Comparison of ENCODE assay signal across 9 mouse cellular contexts in the genomic region with DNA sequence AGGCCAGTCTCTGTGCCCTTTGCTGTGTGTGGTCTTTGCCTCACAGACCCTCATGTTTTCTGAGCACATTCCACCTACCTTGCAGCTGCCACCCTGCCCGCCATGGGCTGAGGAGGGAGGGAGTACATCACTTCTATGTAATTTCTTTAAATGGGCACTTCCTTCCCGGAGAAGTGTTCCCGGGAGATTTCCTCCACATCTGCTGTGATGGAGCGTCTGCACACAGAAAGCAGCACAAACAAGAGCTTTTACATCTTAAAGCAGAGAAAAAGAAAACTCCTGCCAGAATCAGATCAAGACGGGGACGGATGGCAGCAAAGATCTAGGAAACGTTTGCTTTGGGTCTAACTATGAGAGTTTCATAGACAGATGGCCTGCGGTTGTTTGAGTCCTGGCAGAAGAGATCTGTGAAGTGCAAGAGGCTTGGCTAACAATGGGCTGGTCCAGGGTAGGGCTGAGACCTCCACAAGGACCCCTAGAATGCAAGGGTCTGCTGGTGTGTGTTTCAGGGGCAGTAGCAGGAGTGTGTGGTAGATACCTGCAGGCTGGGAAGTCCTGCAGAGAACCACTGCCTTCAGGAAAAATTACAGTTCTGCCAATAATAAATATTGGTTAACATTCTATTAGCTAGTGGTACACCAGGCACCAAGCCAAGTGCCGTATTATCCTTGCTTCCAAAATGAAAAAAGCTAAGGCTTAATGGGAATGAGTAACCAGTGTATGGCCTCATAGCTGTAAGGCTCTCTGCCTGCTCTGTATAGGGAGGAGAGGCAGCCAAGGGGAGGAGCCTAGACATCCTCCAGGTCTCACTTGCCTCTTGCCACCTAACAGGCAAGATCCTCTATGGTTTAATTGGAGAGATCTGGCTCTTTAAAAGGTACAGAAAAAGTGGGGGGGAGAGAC. TPM values are rescaled to one million over a fixed set of nuclear protein-coding genes. Genes with fewer than 3 reads are reported as not detected.
A peak's percentile ranks its signal among the peaks of the same experiment; 100 is the strongest.
DNase-seq lines count a peak whose midpoint lies in the region; ATAC-seq lines count a peak whose summit lies in the region.
"Had no signal": no experiment of that assay in that cellular context is flagged by ENCODE, and none has a peak within 500 bp of the region (broad histone marks: within the 10 kb centered on the region; RNA-seq: fewer than 3 reads in every experiment).

No protein-coding gene starts in this region.

- WGBS in midbrain, embryonic 14.5 days = 59% methylated on average over 9 of the region's 9 CpGs
- WGBS in midbrain, embryonic 11.5 days = 73% methylated on average over 9 of the region's 9 CpGs

- ATAC-seq in midbrain, embryonic 14.5 days (ENCODE audit: low FRiP score, low TSS enrichment) = no peak
- ATAC-seq in midbrain, embryonic 11.5 days (ENCODE audit: low FRiP score) = no peak

- intact Hi-C loops in left cerebral cortex, postnatal 36 days (cut with DNase I) = no loop called here

- peak; percentile 41 for DNase-seq in midbrain, embryonic 14.5 days
- DNase-seq in midbrain, embryonic 11.5 days (ENCODE audit: low spot score, missing footprints) = no peak
- peak; percentile 65 to 74 for DNase-seq in cerebellum, postnatal 36 days
- DNase-seq in left cerebral cortex, postnatal 36 days (ENCODE audit: low spot score in 2 of 2) = peak; percentile 42 to 53
- peak; percentile 77 for DNase-seq in telencephalon, adult 2 months (ENCODE audit: low read depth, low spot score)
- DNase-seq in thymus, adult 18-20 months = no peak
- no peak for DNase-seq in urinary bladder, postnatal 14 days (ENCODE audit: low spot score)

- H3K27me3 ChIP-seq in midbrain, embryonic 14.5 days (ENCODE audit: control insufficient read depth, insufficient read depth, low read length) = no peaks in the 10 kb centered on the region
- no peaks in the 10 kb centered on the region for H3K27me3 ChIP-seq in midbrain, embryonic 11.5 days (ENCODE audit: control insufficient read depth, insufficient read depth, low read length)

- H3K4me1 ChIP-seq in midbrain, embryonic 14.5 days (ENCODE audit: control insufficient read depth, insufficient read depth, low read length) = no peaks in the 10 kb centered on the region
- H3K4me1 ChIP-seq in midbrain, embryonic 11.5 days (ENCODE audit: control insufficient read depth, insufficient read depth, low read length) = no peaks in the 10 kb centered on the region

- no peaks in the 10 kb centered on the region for H3K36me3 ChIP-seq in midbrain, embryonic 14.5 days (ENCODE audit: control insufficient read depth, insufficient read depth, low read length)
- H3K36me3 ChIP-seq in midbrain, embryonic 11.5 days (ENCODE audit: control insufficient read depth, insufficient read depth, low read length) = no peaks in the 10 kb centered on the region
- H3K36me3 ChIP-seq: G1E had no signal

- H3K4me3 ChIP-seq in midbrain, embryonic 14.5 days (replicated peaks; ENCODE audit: low read depth, low read length) = no peak overlapping the region
- no peak overlapping the region for H3K4me3 ChIP-seq in midbrain, embryonic 11.5 days (ENCODE audit: low read depth, low read length)

- no peak overlapping the region for H3K9ac ChIP-seq in midbrain, embryonic 14.5 days (replicated peaks; ENCODE audit: low read length)
- H3K9ac ChIP-seq in midbrain, embryonic 11.5 days (ENCODE audit: low read length) = no peak overlapping the region

- H3K9me3 ChIP-seq in midbrain, embryonic 14.5 days (ENCODE audit: control insufficient read depth, low read length) = no peaks in the 10 kb centered on the region
- H3K9me3 ChIP-seq in midbrain, embryonic 11.5 days (ENCODE audit: control insufficient read depth, low read length) = no peaks in the 10 kb centered on the region
- H3K9me3 ChIP-seq: G1E had no signal

- H3K27ac ChIP-seq in midbrain, embryonic 14.5 days (replicated peaks; ENCODE audit: low read depth, low read length) = no peak overlapping the region
- no peak overlapping the region for H3K27ac ChIP-seq in midbrain, embryonic 11.5 days (ENCODE audit: low read depth, low read length)

- H3K4me2 ChIP-seq in midbrain, embryonic 14.5 days (ENCODE audit: low read length) = no peak overlapping the region
- H3K4me2 ChIP-seq in midbrain, embryonic 11.5 days = no peak overlapping the region

RNA-seq across cellular contexts. Expression of a gene that starts 16.0 kb away (rescaled TPM):
- not detected in 2 replicates for polyA plus RNA-seq in midbrain, embryonic 14.5 days (2014; fragmentation: Nextera tagmentation; extraction: Ambion mirVana)
- not detected in 2 replicates for polyA plus RNA-seq in midbrain, embryonic 11.5 days (2014; fragmentation: Nextera tagmentation; extraction: Ambion mirVana)
- total RNA-seq in left cerebral cortex, postnatal 36 days (2021) = not detected
- total RNA-seq: G1E; left cerebral cortex, adult 18-20 months had no signal
- polyA plus RNA-seq: G1E had no signal

RNA-seq across cellular contexts. Expression of a gene that starts 38.5 kb away (rescaled TPM):
- 7.3 and 10.6 TPM in 2 replicates for polyA plus RNA-seq in midbrain, embryonic 14.5 days (2014; fragmentation: Nextera tagmentation; extraction: Ambion mirVana)
- 0.07 and 0.08 TPM in 2 replicates for polyA plus RNA-seq in midbrain, embryonic 11.5 days (2014; fragmentation: Nextera tagmentation; extraction: Ambion mirVana)
- total RNA-seq in left cerebral cortex, postnatal 36 days (2021) = 100 to 1,000 TPM; 175 to 206 TPM
- polyA plus RNA-seq: G1E had no signal

RNA-seq across cellular contexts. Expression of a gene that starts 59.0 kb away (rescaled TPM):
- polyA plus RNA-seq in midbrain, embryonic 14.5 days (2014; fragmentation: Nextera tagmentation; extraction: Ambion mirVana) = 11.5 and 14.4 TPM in 2 replicates
- 1.9 and 2.6 TPM in 2 replicates for polyA plus RNA-seq in midbrain, embryonic 11.5 days (2014; fragmentation: Nextera tagmentation; extraction: Ambion mirVana)
- total RNA-seq in left cerebral cortex, postnatal 36 days (2021) = 10 to 100 TPM; 48.4 to 49.5 TPM

Comparison
In these comparisons a context has a peak if more than half of its experiments do, and no peak if none do; other contexts are left out.
1. DNase-seq: peak in midbrain, embryonic 14.5 days (single experiment), cerebellum, postnatal 36 days (2 of 2), left cerebral cortex, postnatal 36 days (2 of 2) and telencephalon, adult 2 months (single experiment); none in midbrain, embryonic 11.5 days (single experiment), thymus, adult 18-20 months (0 of 2) and urinary bladder, postnatal 14 days (single experiment).